Mouse (Mus musculus) kidney, adult 2 months (tissue): ENCODE measurements around the gene Madcam1. TPM values are rescaled to one million over a fixed set of nuclear protein-coding genes. Genes with fewer than 3 reads are reported as not detected.
A peak's percentile ranks its signal among the peaks of the same experiment; 100 is the strongest.

ENCODE experiments used
- DNase-seq: peaks from one replicate; pipeline ENCODE4 v3.0.0; 2021
- H3K27ac ChIP-seq: fragments of 200-500 bp; 2 replicates; pipeline ENCODE4 v1.5.1; 2012; ENCODE audit warnings: low read depth, low read length, control low read depth, inconsistent platforms; ENCODE audit not compliant: insufficient read depth
- H3K27me3 ChIP-seq: fragments of 200-500 bp; replicated peaks from 2 replicates; pipeline ENCODE4 v1.6.1; 2012; ENCODE audit warnings: mild to moderate bottlenecking, moderate library complexity, low read length, inconsistent platforms; ENCODE audit not compliant: control insufficient read depth, insufficient read depth
- H3K36me3 ChIP-seq: fragments of 200-500 bp; 2 replicates; pipeline ENCODE4 v1.6.1; 2012; ENCODE audit warnings: mild to moderate bottlenecking, moderate library complexity, low read length, inconsistent platforms; ENCODE audit not compliant: control insufficient read depth, insufficient read depth
- H3K4me1 ChIP-seq: fragments of 200-500 bp; 2 replicates; pipeline ENCODE4 v1.6.1; 2011; ENCODE audit warnings: low read length; ENCODE audit not compliant: control insufficient read depth, insufficient read depth
- H3K4me3 ChIP-seq: fragments of 200-500 bp; 2 replicates; pipeline ENCODE4 v1.5.1; 2011; ENCODE audit warnings: mild to moderate bottlenecking, low read depth, low read length, control low read depth; ENCODE audit not compliant: insufficient read depth
- CTCF ChIP-seq: fragments of 200-500 bp; conservative IDR thresholded peaks from 2 replicates; pipeline ENCODE4 v1.5.1; 2011; ENCODE audit warnings: low read depth, mild to moderate bottlenecking, control low read depth, low read length, moderate library complexity, mixed read lengths; ENCODE audit not compliant: insufficient read depth, insufficient read length
- POLR2A ChIP-seq: fragments of 200-500 bp; IDR thresholded peaks from one replicate; pipeline ENCODE4 v1.6.1; 2011; ENCODE audit warnings: low read depth, low read length, control low read depth
- WGBS: fragments of 180-500 bp; shearing (Covaris S2); methylation state at CpG from one replicate; pipeline ENCODE4 v1.1.7; 2018; 5-methylcytosine and 5-hydroxymethylcytosine counted together
- polyA plus RNA-seq: library from polyadenylated mRNA; depleted of rRNA; stranded (reverse); fragments of >200 nt; gene quantifications from 2 replicates; pipeline ENCODE4 v1.2.3, GENCODE M21; 2012; rRNA removed

Gene Madcam1
- polyA plus RNA-seq, 1 experiment = 0.44 TPM

DNA sequence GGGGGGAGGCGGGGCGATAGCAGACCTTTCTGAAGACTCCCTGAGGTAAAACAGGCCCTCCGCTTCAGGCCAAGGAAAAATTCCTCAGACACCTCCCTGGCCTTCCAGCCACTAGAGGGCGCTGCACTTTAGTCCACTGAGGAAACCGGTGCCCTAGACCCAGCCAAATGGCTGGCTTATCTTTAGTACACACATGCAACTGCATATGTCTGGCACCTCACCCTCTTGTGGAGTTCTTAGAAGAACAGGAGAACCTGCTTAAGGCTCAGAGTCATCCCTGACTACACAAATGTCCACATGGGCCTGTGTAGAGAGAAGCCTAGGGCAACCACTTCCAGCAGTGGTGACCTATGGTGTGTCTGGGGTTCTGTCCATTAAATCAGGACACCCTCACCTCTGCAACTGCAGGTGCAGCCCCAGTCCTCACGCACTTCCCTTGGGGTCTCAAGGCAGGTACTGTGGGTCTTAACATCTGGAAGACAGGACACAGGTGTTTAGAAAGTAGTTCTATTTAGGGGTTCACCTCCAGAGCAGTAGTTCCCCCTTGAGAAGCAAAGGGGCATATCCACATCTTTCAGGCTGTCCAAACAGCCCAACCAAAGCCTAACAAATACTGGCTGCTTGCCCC is 48.3 kb downstream of the Madcam1 start:
- Histone ChIP-seq H3K4me3 (no peak overlapping the region), H3K36me3 (no peaks in the 10 kb centered on the region), H3K4me1 (peaks cover 2% of the 10 kb centered on the region; the same call in 1 of the 2 replicates), H3K27me3 (no peaks in the 10 kb centered on the region), H3K27ac (no peak overlapping the region)
- TF ChIP-seq CTCF (peak; percentile 81), POLR2A (no peak)
- 13% methylated on average over 6 of the region's 6 CpGs for WGBS
- DNase-seq = peak; percentile 77

DNA sequence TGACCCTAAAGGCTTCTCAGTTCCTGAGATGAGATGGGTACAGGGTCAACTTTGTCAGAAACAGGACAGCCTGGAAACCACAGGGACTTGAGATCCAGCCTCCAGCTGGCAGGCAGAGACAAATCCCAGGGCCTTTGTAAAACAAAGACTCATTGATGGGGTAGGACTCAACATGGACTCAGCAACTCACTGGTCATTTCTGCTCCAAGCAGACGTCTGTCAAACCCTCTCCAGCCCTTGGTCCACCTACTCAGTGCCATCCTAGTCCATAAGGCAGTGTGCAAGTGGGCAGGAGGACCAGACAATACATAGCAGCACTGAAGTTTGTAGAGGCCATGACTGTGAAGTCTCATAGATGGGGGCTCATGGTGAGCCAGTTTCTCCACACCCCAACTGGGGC is 48.8 kb downstream of the Madcam1 start:
- no peak overlapping the region for H3K27ac ChIP-seq
- TF ChIP-seq CTCF (no peak), POLR2A (no peak)
- H3K27me3 ChIP-seq = no peaks in the 10 kb centered on the region
- H3K4me3 ChIP-seq = no peak overlapping the region
- DNase-seq = no peak
- H3K36me3 ChIP-seq = no peaks in the 10 kb centered on the region
- WGBS = 38% methylated on average over 1 of the region's 1 CpGs
- H3K4me1 ChIP-seq = no peaks in the 10 kb centered on the region

DNA sequence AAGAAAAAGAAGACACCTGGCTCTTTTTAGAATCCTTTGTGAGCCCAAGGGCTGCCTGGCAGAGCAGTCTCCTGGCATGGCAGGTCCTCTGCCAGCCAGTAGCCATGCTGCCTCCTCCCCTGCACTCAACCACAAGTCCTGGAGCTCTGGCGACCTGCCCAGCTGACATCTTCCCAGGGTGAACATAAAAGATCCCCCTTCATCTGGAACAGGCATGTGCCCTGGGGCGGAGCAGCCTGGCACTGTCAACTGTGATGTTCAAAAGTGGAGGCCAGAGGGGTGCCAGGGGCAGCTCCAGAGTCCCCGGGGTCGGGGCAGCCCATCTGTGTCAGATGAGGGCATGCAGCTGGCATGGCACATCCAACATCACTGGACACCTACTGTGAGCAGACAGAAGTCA is 50.6 kb downstream of the Madcam1 start:
- Histone ChIP-seq H3K4me1 (no peaks in the 10 kb centered on the region), H3K27ac (no peak overlapping the region), H3K27me3 (no peaks in the 10 kb centered on the region), H3K4me3 (no peak overlapping the region), H3K36me3 (no peaks in the 10 kb centered on the region)
- DNase-seq = no peak
- no peak for TF ChIP-seq CTCF
- TF ChIP-seq POLR2A = no peak
- WGBS = 58% methylated on average over 4 of the region's 4 CpGs

DNA sequence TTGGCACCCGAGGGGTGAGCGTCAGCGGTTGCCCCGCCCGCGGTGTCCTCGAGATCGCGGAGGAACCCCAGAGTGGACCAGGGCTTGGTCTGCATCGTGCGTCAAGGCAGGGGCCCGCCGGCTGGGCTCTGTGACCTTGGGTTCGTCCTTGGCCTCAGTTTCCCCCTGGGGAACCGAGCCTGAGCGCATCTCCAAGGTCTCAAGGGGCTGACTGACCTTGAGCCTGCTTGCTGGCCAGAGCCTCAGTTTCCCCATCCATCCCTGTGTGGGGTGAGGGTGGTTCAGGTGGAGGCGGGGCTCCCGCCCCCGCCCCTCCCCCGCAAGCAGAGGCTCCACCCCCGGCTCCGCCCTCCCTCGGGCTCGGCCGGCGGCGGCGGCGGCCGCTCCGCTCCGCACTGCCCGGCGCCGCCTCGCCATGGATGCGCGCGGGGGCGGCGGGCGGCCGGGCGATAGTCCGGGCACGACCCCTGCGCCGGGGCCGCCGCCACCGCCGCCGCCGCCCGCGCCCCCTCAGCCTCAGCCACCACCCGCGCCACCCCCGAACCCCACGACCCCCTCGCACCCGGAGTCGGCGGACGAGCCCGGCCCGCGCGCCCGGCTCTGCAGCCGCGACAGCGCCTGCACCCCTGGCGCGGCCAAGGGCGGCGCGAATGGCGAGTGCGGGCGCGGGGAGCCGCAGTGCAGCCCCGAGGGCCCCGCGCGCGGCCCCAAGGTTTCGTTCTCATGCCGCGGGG is 52.1 kb downstream of the Madcam1 start, which contains the start of gene Hcn2:
Gene Hcn2 (plus strand): TSS at position 381 of the 734 bp plus-strand sequence.
- Histone ChIP-seq H3K36me3 (no peaks in the 10 kb centered on the region), H3K27ac (no peak within 1 kb of the TSS), H3K4me1 (no peaks in the 10 kb centered on the region), H3K27me3 (no peaks in the 10 kb centered on the region), H3K4me3 (peak within 1 kb of the TSS; percentile 42)
- WGBS = 2% methylated on average over 76 of the region's 91 CpGs
- no peak for DNase-seq
- no peak for TF ChIP-seq POLR2A
- no peak for TF ChIP-seq CTCF

DNA sequence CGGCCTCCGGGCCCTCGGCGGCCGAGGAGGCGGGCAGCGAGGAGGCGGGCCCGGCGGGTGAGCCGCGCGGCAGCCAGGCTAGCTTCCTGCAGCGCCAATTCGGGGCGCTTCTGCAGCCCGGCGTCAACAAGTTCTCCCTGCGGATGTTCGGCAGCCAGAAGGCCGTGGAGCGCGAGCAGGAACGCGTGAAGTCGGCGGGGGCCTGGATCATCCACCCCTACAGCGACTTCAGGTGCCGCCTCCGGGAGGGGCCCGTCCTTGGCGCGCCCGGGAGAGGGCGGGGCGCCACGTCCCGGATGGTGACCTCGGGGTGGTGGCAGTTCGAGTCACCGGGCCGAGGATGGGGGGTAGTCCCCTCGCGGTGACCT is 52.6 kb downstream of the Madcam1 start:
- Histone ChIP-seq H3K27me3 (no peaks in the 10 kb centered on the region), H3K4me1 (no peaks in the 10 kb centered on the region), H3K4me3 (peak overlapping the region; percentile 42), H3K27ac (no peak overlapping the region), H3K36me3 (no peaks in the 10 kb centered on the region)
- no peak for DNase-seq
- WGBS = under 1% methylated on average over 44 of the region's 44 CpGs
- TF ChIP-seq CTCF = no peak

DNA sequence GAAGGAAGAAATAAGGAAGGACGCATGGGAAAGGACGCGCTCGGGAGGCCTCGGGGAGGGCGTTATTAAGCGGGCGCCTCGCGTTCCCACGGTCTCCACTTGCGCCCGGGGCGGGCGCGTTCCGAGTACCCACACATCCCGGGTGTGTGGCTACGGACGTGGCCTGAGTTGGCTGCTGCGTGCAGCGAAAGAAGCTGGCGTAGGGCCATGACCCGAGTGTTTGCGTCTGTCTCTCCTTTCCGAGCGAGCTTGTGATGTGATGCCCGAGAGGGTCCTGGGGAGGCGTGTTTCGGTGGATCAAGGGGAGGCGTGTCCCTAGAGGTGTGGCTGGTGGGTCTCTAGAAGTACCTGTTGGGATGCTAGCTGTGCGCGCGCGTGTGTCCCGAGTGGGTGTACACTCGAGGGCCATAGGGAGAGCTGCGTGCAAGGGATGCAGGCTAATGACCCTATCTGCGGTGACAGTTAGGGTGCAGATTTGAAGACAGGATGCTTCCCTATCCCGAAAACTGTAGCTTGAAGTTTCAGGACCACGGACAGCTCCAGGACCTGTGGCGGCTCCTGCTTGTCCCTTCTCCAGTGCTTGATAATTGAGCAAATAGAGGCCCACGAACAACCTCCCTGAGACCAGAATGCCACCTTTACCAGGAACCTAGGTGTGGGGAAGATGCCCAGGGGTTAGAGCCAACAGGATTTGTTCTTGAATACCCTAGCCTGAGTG is 53.4 kb downstream of the Madcam1 start:
- TF ChIP-seq POLR2A = no peak
- no peak for TF ChIP-seq CTCF
- no peak overlapping the region for H3K27ac ChIP-seq
- H3K4me3 ChIP-seq = no peak overlapping the region
- no peaks in the 10 kb centered on the region for H3K4me1 ChIP-seq
- H3K27me3 ChIP-seq = no peaks in the 10 kb centered on the region
- DNase-seq = peak; percentile 76
- 2% methylated on average over 43 of the region's 43 CpGs for WGBS
- H3K36me3 ChIP-seq = no peaks in the 10 kb centered on the region

Other genes with a start within 250 kb of the Madcam1 start
- not detected in 2 replicates for gene Vmn2r83, start 195.8 kb upstream of the Madcam1 start, polyA plus RNA-seq
- 58.1 and 66.2 TPM in 2 replicates for gene Plpp2, start 130.8 kb upstream of the Madcam1 start, polyA plus RNA-seq
- gene Mier2, start 109.4 kb upstream of the Madcam1 start, polyA plus RNA-seq = 35.0 and 45.0 TPM in 2 replicates
- 0.05 TPM in 1 of 2 replicates, not detected in the other for gene Theg, start 77.2 kb upstream of the Madcam1 start, polyA plus RNA-seq
- gene C2cd4c, start 50.5 kb upstream of the Madcam1 start, polyA plus RNA-seq = 0.03 and 0.07 TPM in 2 replicates
- 0.97 and 1.6 TPM in 2 replicates for gene Shc2, start 26.6 kb upstream of the Madcam1 start, polyA plus RNA-seq
- gene Odf3l2, start 18.8 kb upstream of the Madcam1 start, polyA plus RNA-seq = 0.17 TPM in 1 of 2 replicates, not detected in the other
- 60.3 and 75.2 TPM in 2 replicates for gene Tpgs1, start 4.8 kb downstream of the Madcam1 start, polyA plus RNA-seq
- gene Cdc34, start 17.6 kb downstream of the Madcam1 start, polyA plus RNA-seq = 159 and 183 TPM in 2 replicates
- gene Gzmm, start 24.5 kb downstream of the Madcam1 start, polyA plus RNA-seq = 0.34 and 0.94 TPM in 2 replicates
- gene Bsg, start 39.9 kb downstream of the Madcam1 start, polyA plus RNA-seq = 825 and 914 TPM in 2 replicates
- 1.5 and 1.9 TPM in 2 replicates for gene Hcn2, start 52.1 kb downstream of the Madcam1 start, polyA plus RNA-seq
- gene Polrmt, start 82.0 kb downstream of the Madcam1 start, polyA plus RNA-seq = 66.3 and 77.9 TPM in 2 replicates
- gene Fgf22, start 90.5 kb downstream of the Madcam1 start, polyA plus RNA-seq = not detected in 2 replicates
- 90.2 and 122 TPM in 2 replicates for gene Rnf126, start 102.4 kb downstream of the Madcam1 start, polyA plus RNA-seq
- 17.0 and 24.1 TPM in 2 replicates for gene Fstl3, start 112.7 kb downstream of the Madcam1 start, polyA plus RNA-seq
- 0.03 and 0.08 TPM in 2 replicates for gene Prss57, start 126.4 kb downstream of the Madcam1 start, polyA plus RNA-seq
- gene Palm, start 129.0 kb downstream of the Madcam1 start, polyA plus RNA-seq = 110 and 121 TPM in 2 replicates
- gene Misp, start 156.4 kb downstream of the Madcam1 start, polyA plus RNA-seq = 17.9 and 19.9 TPM in 2 replicates
- 184 and 198 TPM in 2 replicates for gene Ptbp1, start 189.9 kb downstream of the Madcam1 start, polyA plus RNA-seq
- 0.67 and 0.99 TPM in 2 replicates for gene Prtn3, start 209.9 kb downstream of the Madcam1 start, polyA plus RNA-seq
- 2.7 and 3.2 TPM in 2 replicates for gene Plppr3, start 210.1 kb downstream of the Madcam1 start, polyA plus RNA-seq
- 0.10 TPM in 1 of 2 replicates, not detected in the other for gene Elane, start 221.7 kb downstream of the Madcam1 start, polyA plus RNA-seq
- 1,335 and 2,389 TPM in 2 replicates for gene Cfd, start 226.3 kb downstream of the Madcam1 start, polyA plus RNA-seq
- 57.1 and 75.4 TPM in 2 replicates for gene Med16, start 244.4 kb downstream of the Madcam1 start, polyA plus RNA-seq
- not detected in 2 replicates for gene Gm26602, start 246.3 kb downstream of the Madcam1 start, polyA plus RNA-seq